ENCODE assay signal across 16 mouse cellular contexts in the genomic region with DNA sequence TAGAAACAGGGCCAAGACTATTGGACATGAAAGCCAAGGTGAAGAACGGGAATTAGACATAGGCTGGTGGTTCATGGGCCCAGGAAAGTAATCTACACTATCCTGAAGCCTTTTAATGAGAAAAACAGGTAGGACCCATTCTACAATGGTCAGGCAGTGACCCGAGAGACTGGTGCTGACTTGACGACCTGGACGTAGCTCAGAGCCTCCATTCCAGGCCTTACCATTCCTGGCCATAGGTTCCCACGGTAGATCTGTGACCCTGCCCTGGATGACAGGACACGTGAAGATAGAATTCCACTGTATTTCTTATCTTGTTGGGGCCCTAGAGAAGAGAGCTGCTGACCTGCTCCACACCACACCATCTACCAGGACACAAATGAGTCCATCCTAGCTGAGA. TPM values are rescaled to one million over a fixed set of nuclear protein-coding genes. Genes with fewer than 3 reads are reported as not detected.
DNase-seq lines count a peak whose midpoint lies in the region; ATAC-seq and TF ChIP-seq lines count a peak whose summit lies in the region.
"Had no signal": no experiment of that assay in that cellular context is flagged by ENCODE, and none has a peak within 500 bp of the region (broad histone marks: within the 10 kb centered on the region; RNA-seq: fewer than 3 reads in every experiment).

No protein-coding gene starts in this region.

- H3K27me3 ChIP-seq in forebrain, embryonic 12.5 days = 0 out of 2 replicates have a peak, but pooled peaks cover 9% of the 10 kb centered on the region
- no peaks in the 10 kb centered on the region for H3K27me3 ChIP-seq in forebrain, embryonic 16.5 days (replicated peaks; ENCODE audit: control insufficient read depth, insufficient read depth, low read length)
- no peaks in the 10 kb centered on the region for H3K27me3 ChIP-seq in hindbrain, embryonic 13.5 days
- H3K27me3 ChIP-seq in hindbrain, embryonic 14.5 days (ENCODE audit: control insufficient read depth, insufficient read depth, low read length) = no peaks in the 10 kb centered on the region
- no peaks in the 10 kb centered on the region for H3K27me3 ChIP-seq in testis, adult 2 months (ENCODE audit: control insufficient read depth, insufficient read depth, low read length)

- DNase-seq in hindbrain, embryonic 14.5 days (ENCODE audit: low spot score) = no peak
- no peak for DNase-seq in testis, postnatal 10 days (ENCODE audit: low spot score)
- no peak for DNase-seq in adrenal gland, adult 18-20 months (ENCODE audit: low spot score in 2 of 2)
- no peak for DNase-seq in frontal cortex, postnatal 14 days (ENCODE audit: low spot score in 2 of 2)
- DNase-seq: adrenal gland, adult 8-10 months; cerebellum, adult 2 months; kidney, adult 2 months had no signal

- H3K36me3 ChIP-seq in forebrain, embryonic 12.5 days (replicated peaks) = peaks cover 54% of the 10 kb centered on the region
- H3K36me3 ChIP-seq in forebrain, embryonic 16.5 days (ENCODE audit: control insufficient read depth, insufficient read depth) = peaks cover 31% of the 10 kb centered on the region
- peaks cover 55% of the 10 kb centered on the region for H3K36me3 ChIP-seq in hindbrain, embryonic 13.5 days
- peaks cover 52% of the 10 kb centered on the region for H3K36me3 ChIP-seq in hindbrain, embryonic 14.5 days (replicated peaks; ENCODE audit: control insufficient read depth, insufficient read depth)
- H3K36me3 ChIP-seq in testis, adult 2 months (ENCODE audit: control insufficient read depth, insufficient read depth, low read length) = peaks cover 2% of the 10 kb centered on the region; the same call in 1 of the 2 replicates

- ATAC-seq in forebrain, embryonic 12.5 days (ENCODE audit: low FRiP score) = no peak
- no peak for ATAC-seq in forebrain, embryonic 16.5 days
- ATAC-seq in hindbrain, embryonic 13.5 days (ENCODE audit: low FRiP score) = no peak
- ATAC-seq in hindbrain, embryonic 14.5 days (ENCODE audit: low FRiP score) = no peak

- H3K9ac ChIP-seq in forebrain, embryonic 12.5 days = no peak overlapping the region
- no peak overlapping the region; the same call in 1 of the 2 replicates for H3K9ac ChIP-seq in forebrain, embryonic 16.5 days (replicated peaks; ENCODE audit: low read depth, low read length)
- peak overlapping the region; percentile 82; the same call in 1 of the 2 replicates for H3K9ac ChIP-seq in hindbrain, embryonic 13.5 days
- no peak overlapping the region for H3K9ac ChIP-seq in hindbrain, embryonic 14.5 days
- H3K9ac ChIP-seq: liver, embryonic 15.5 days had no signal

- 79% methylated on average over 6 of the region's 6 CpGs for WGBS in forebrain, embryonic 12.5 days
- 74% methylated on average over 6 of the region's 6 CpGs for WGBS in forebrain, embryonic 16.5 days
- WGBS in hindbrain, embryonic 13.5 days = 82% methylated on average over 6 of the region's 6 CpGs
- WGBS in hindbrain, embryonic 14.5 days = 83% methylated on average over 6 of the region's 6 CpGs

- no peak overlapping the region for H3K4me3 ChIP-seq in forebrain, embryonic 12.5 days (replicated peaks)
- no peak overlapping the region for H3K4me3 ChIP-seq in forebrain, embryonic 16.5 days (replicated peaks; ENCODE audit: low read length)
- H3K4me3 ChIP-seq in hindbrain, embryonic 13.5 days = no peak overlapping the region
- no peak overlapping the region for H3K4me3 ChIP-seq in hindbrain, embryonic 14.5 days (replicated peaks; ENCODE audit: low read length)
- peak overlapping the region; percentile 95 for H3K4me3 ChIP-seq in testis, adult 2 months (ENCODE audit: control insufficient read depth, low read depth, low read length)
- H3K4me3 ChIP-seq: erythroblast, embryonic 14.5 days; limb, embryonic 12.5 days; liver, embryonic 15.5 days had no signal

- TF ChIP-seq POLR2A in testis, adult 2 months (IDR thresholded peaks at IDR 0.05; ENCODE audit: control insufficient read depth, low read depth, low read length) = no peak

- no peaks in the 10 kb centered on the region for H3K9me3 ChIP-seq in forebrain, embryonic 12.5 days
- no peaks in the 10 kb centered on the region for H3K9me3 ChIP-seq in forebrain, embryonic 16.5 days (ENCODE audit: control insufficient read depth, low read length)
- H3K9me3 ChIP-seq in hindbrain, embryonic 13.5 days = no peaks in the 10 kb centered on the region
- H3K9me3 ChIP-seq in hindbrain, embryonic 14.5 days (ENCODE audit: control insufficient read depth, low read length) = no peaks in the 10 kb centered on the region
- H3K9me3 ChIP-seq: limb, embryonic 12.5 days; liver, embryonic 15.5 days had no signal

- H3K4me2 ChIP-seq in forebrain, embryonic 12.5 days = no peak overlapping the region
- no peak overlapping the region for H3K4me2 ChIP-seq in forebrain, embryonic 16.5 days (ENCODE audit: low read length)
- H3K4me2 ChIP-seq in hindbrain, embryonic 13.5 days = no peak overlapping the region
- H3K4me2 ChIP-seq in hindbrain, embryonic 14.5 days (replicated peaks) = no peak overlapping the region
- H3K4me2 ChIP-seq: limb, embryonic 12.5 days; liver, embryonic 15.5 days had no signal

- no peak for TF ChIP-seq CTCF in testis, adult 2 months (IDR thresholded peaks at IDR 0.05; ENCODE audit: control insufficient read depth, insufficient read depth, insufficient replicate concordance, low read depth, low read length)

- peak overlapping the region; percentile 93 for H3K27ac ChIP-seq in forebrain, embryonic 12.5 days
- no peak overlapping the region for H3K27ac ChIP-seq in forebrain, embryonic 16.5 days (ENCODE audit: low read length)
- H3K27ac ChIP-seq in hindbrain, embryonic 13.5 days = peak overlapping the region; percentile 89; the same call in 1 of the 2 replicates
- H3K27ac ChIP-seq in hindbrain, embryonic 14.5 days = no peak overlapping the region
- H3K27ac ChIP-seq in testis, adult 2 months (ENCODE audit: control insufficient read depth, insufficient read depth, low read depth, low read length) = peak overlapping the region; percentile 27; the same call in 1 of the 2 replicates
- H3K27ac ChIP-seq: liver, embryonic 15.5 days had no signal

- peaks cover 48% of the 10 kb centered on the region for H3K4me1 ChIP-seq in forebrain, embryonic 12.5 days
- peaks cover 40% of the 10 kb centered on the region for H3K4me1 ChIP-seq in forebrain, embryonic 16.5 days (replicated peaks; ENCODE audit: control insufficient read depth, insufficient read depth, low read length)
- peaks cover 47% of the 10 kb centered on the region for H3K4me1 ChIP-seq in hindbrain, embryonic 13.5 days (replicated peaks)
- peaks cover 30% of the 10 kb centered on the region for H3K4me1 ChIP-seq in hindbrain, embryonic 14.5 days (replicated peaks; ENCODE audit: control insufficient read depth, insufficient read depth, low read length)
- peaks cover 21% of the 10 kb centered on the region for H3K4me1 ChIP-seq in testis, adult 2 months (ENCODE audit: control insufficient read depth, insufficient read depth, low read length)

RNA-seq across cellular contexts. Expression of gene Crip2, which starts 1.7 kb away (rescaled TPM):
- 223 and 227 TPM in 2 replicates for polyA plus RNA-seq in forebrain, embryonic 12.5 days (2016; fragmentation: Nextera tagmentation; extraction: Ambion mirVana)
- polyA plus RNA-seq in forebrain, embryonic 16.5 days (2015; fragmentation: Nextera tagmentation; extraction: Ambion mirVana) = 426 and 444 TPM in 2 replicates
- polyA plus RNA-seq in hindbrain, embryonic 13.5 days (2015; fragmentation: Nextera tagmentation; extraction: Ambion mirVana) = 324 and 347 TPM in 2 replicates
- 280 and 288 TPM in 2 replicates for polyA plus RNA-seq in hindbrain, embryonic 14.5 days (2014; fragmentation: Nextera tagmentation; extraction: Ambion mirVana)
- polyA plus RNA-seq in testis, adult 2 months (2012; rRNA removed) = 178 and 179 TPM in 2 replicates
- total RNA-seq in adrenal gland, adult 18-20 months (2021) = 10 to 100 TPM; 48.1 to 55.6 TPM

RNA-seq across cellular contexts. Expression of gene Crip1, which starts 7.8 kb away (rescaled TPM):
- polyA plus RNA-seq in forebrain, embryonic 12.5 days (2016; fragmentation: Nextera tagmentation; extraction: Ambion mirVana) = 48.5 and 62.0 TPM in 2 replicates
- 30.6 and 35.2 TPM in 2 replicates for polyA plus RNA-seq in forebrain, embryonic 16.5 days (2015; fragmentation: Nextera tagmentation; extraction: Ambion mirVana)
- polyA plus RNA-seq in hindbrain, embryonic 13.5 days (2015; fragmentation: Nextera tagmentation; extraction: Ambion mirVana) = 47.1 and 48.0 TPM in 2 replicates
- polyA plus RNA-seq in hindbrain, embryonic 14.5 days (2014; fragmentation: Nextera tagmentation; extraction: Ambion mirVana) = 30.5 and 34.4 TPM in 2 replicates
- polyA plus RNA-seq in testis, adult 2 months (2012; rRNA removed) = 30.4 and 106 TPM in 2 replicates
- 100 to 1,000 TPM in 1 of 2 experiments, 10 to 100 TPM in 1; 52.9 to 106 TPM for total RNA-seq in adrenal gland, adult 18-20 months (2021)

RNA-seq across cellular contexts. Expression of gene Tedc1, which starts 17.9 kb away (rescaled TPM):
- polyA plus RNA-seq in forebrain, embryonic 12.5 days (2016; fragmentation: Nextera tagmentation; extraction: Ambion mirVana) = 48.3 and 49.6 TPM in 2 replicates
- polyA plus RNA-seq in forebrain, embryonic 16.5 days (2015; fragmentation: Nextera tagmentation; extraction: Ambion mirVana) = 20.2 and 21.5 TPM in 2 replicates
- 19.9 and 20.7 TPM in 2 replicates for polyA plus RNA-seq in hindbrain, embryonic 13.5 days (2015; fragmentation: Nextera tagmentation; extraction: Ambion mirVana)
- polyA plus RNA-seq in hindbrain, embryonic 14.5 days (2014; fragmentation: Nextera tagmentation; extraction: Ambion mirVana) = 10.2 and 14.4 TPM in 2 replicates
- 46.9 and 48.0 TPM in 2 replicates for polyA plus RNA-seq in testis, adult 2 months (2012; rRNA removed)
- under 1 TPM; 0.83 to 0.93 TPM for total RNA-seq in adrenal gland, adult 18-20 months (2021)
- total RNA-seq: gastrocnemius, adult 18-20 months had no signal

RNA-seq across cellular contexts. Expression of gene Mta1, which starts 40.2 kb away (rescaled TPM):
- 22.2 and 22.7 TPM in 2 replicates for polyA plus RNA-seq in forebrain, embryonic 12.5 days (2016; fragmentation: Nextera tagmentation; extraction: Ambion mirVana)
- 15.6 and 17.2 TPM in 2 replicates for polyA plus RNA-seq in forebrain, embryonic 16.5 days (2015; fragmentation: Nextera tagmentation; extraction: Ambion mirVana)
- polyA plus RNA-seq in hindbrain, embryonic 13.5 days (2015; fragmentation: Nextera tagmentation; extraction: Ambion mirVana) = 13.7 and 16.6 TPM in 2 replicates
- polyA plus RNA-seq in hindbrain, embryonic 14.5 days (2014; fragmentation: Nextera tagmentation; extraction: Ambion mirVana) = 17.8 and 19.3 TPM in 2 replicates
- polyA plus RNA-seq in testis, adult 2 months (2012; rRNA removed) = 57.9 and 63.9 TPM in 2 replicates
- 10 to 100 TPM; 61.6 to 89.6 TPM for total RNA-seq in adrenal gland, adult 18-20 months (2021)

RNA-seq across cellular contexts. Expression of gene Tmem121, which starts 47.4 kb away (rescaled TPM):
- 21.6 and 21.9 TPM in 2 replicates for polyA plus RNA-seq in forebrain, embryonic 12.5 days (2016; fragmentation: Nextera tagmentation; extraction: Ambion mirVana)
- polyA plus RNA-seq in forebrain, embryonic 16.5 days (2015; fragmentation: Nextera tagmentation; extraction: Ambion mirVana) = 38.8 and 46.9 TPM in 2 replicates
- polyA plus RNA-seq in hindbrain, embryonic 13.5 days (2015; fragmentation: Nextera tagmentation; extraction: Ambion mirVana) = 32.4 and 34.9 TPM in 2 replicates
- polyA plus RNA-seq in hindbrain, embryonic 14.5 days (2014; fragmentation: Nextera tagmentation; extraction: Ambion mirVana) = 28.0 and 33.4 TPM in 2 replicates
- 1.0 and 1.3 TPM in 2 replicates for polyA plus RNA-seq in testis, adult 2 months (2012; rRNA removed)
- total RNA-seq in adrenal gland, adult 18-20 months (2021) = 1 to 10 TPM; 5.4 to 7.2 TPM
- total RNA-seq: neutrophil, adult 5-6 weeks had no signal
- polyA plus RNA-seq: erythroblast, embryonic 14.5 days had no signal

Comparison
In these comparisons a context has a peak if more than half of its experiments do, and no peak if none do; other contexts are left out.
1. H3K27ac ChIP-seq: peak in forebrain, embryonic 12.5 days (single experiment), hindbrain, embryonic 13.5 days (single experiment) and testis, adult 2 months (single experiment); none in forebrain, embryonic 16.5 days (single experiment) and hindbrain, embryonic 14.5 days (single experiment).